Mouse (Mus musculus) adrenal gland (tissue): ENCODE measurements around the gene Igfbp4.

Experiments
- intact Hi-C: fragments of 180-260 bp; cut with DNase I; formaldehyde crosslinking; loops from one replicate; pipeline ENCODE4 v1.15.1; 2025

Igfbp4 gene

GRCm38 (mm10) chr11:99041841-99042780 is 1.1 kb downstream of the Igfbp4 start:
- intact Hi-C loops = no loop called here

GRCm38 (mm10) chr11:99042834-99043431 is 1.9 kb downstream of the Igfbp4 start:
- intact Hi-C loops = no loop called here

- intact Hi-C loops = no loop called here
Measured at GRCm38 (mm10) chr11:99043632-99044031, 2.6 kb downstream of the Igfbp4 start.

- intact Hi-C loops = no loop called here
Measured at GRCm38 (mm10) chr11:99044306-99044705, 3.3 kb downstream of the Igfbp4 start.

GRCm38 (mm10) chr11:99045159-99045889 is 4.3 kb downstream of the Igfbp4 start:
- intact Hi-C loops = no loop called here

- intact Hi-C loops = no loop called here
Measured at GRCm38 (mm10) chr11:99047120-99047519, 6.1 kb downstream of the Igfbp4 start.

- intact Hi-C loops = no loop called here
Measured at GRCm38 (mm10) chr11:99047643-99048042, 6.6 kb downstream of the Igfbp4 start.

GRCm38 (mm10) chr11:99055143-99055542 is 14.1 kb downstream of the Igfbp4 start:
- intact Hi-C loops = no loop called here

GRCm38 (mm10) chr11:99055571-99056452 is 14.8 kb downstream of the Igfbp4 start:
- intact Hi-C loops = no loop called here

GRCm38 (mm10) chr11:99060435-99060834 is 19.4 kb downstream of the Igfbp4 start:
- intact Hi-C loops = no loop called here

- intact Hi-C loops = no loop called here
Measured at GRCm38 (mm10) chr11:99062661-99063060, 21.6 kb downstream of the Igfbp4 start.

- intact Hi-C loops = no loop called here
Measured at GRCm38 (mm10) chr11:99063406-99064131, 22.5 kb downstream of the Igfbp4 start.

GRCm38 (mm10) chr11:99065353-99065752 is 24.3 kb downstream of the Igfbp4 start:
- intact Hi-C loops = loop anchor here (5.0 kb wide), 1 partner anchor 77 kb away; no protein-coding TSS in a partner anchor

GRCm38 (mm10) chr11:99065979-99066378 is 24.9 kb downstream of the Igfbp4 start:
- intact Hi-C loops = loop anchor here (2.0 to 5.0 kb wide), 2 partner anchors 27 to 76 kb away; no protein-coding TSS in a partner anchor

GRCm38 (mm10) chr11:99067591-99067990 is 26.5 kb downstream of the Igfbp4 start:
- intact Hi-C loops = loop anchor here (2.0 to 5.0 kb wide), 2 partner anchors 29 to 75 kb away; no protein-coding TSS in a partner anchor

GRCm38 (mm10) chr11:99068455-99068854 is 27.4 kb downstream of the Igfbp4 start:
- intact Hi-C loops = loop anchor here (5.0 kb wide), 1 partner anchor 74 kb away; no protein-coding TSS in a partner anchor

GRCm38 (mm10) chr11:99071866-99072265 is 30.8 kb downstream of the Igfbp4 start:
- intact Hi-C loops = no loop called here

- intact Hi-C loops = no loop called here
Measured at GRCm38 (mm10) chr11:99073781-99074180, 32.7 kb downstream of the Igfbp4 start.

- intact Hi-C loops = no loop called here
Measured at GRCm38 (mm10) chr11:99076744-99077319, 35.8 kb downstream of the Igfbp4 start.
